Mouse (Mus musculus): ENCODE results near the gene Inip. TPM values are rescaled to one million over a fixed set of nuclear protein-coding genes. Genes with fewer than 3 reads are reported as not detected.

Gene Inip
- total RNA-seq, 2 experiments from 2014 or later, result 20.2 to 22.7 TPM

DNA sequence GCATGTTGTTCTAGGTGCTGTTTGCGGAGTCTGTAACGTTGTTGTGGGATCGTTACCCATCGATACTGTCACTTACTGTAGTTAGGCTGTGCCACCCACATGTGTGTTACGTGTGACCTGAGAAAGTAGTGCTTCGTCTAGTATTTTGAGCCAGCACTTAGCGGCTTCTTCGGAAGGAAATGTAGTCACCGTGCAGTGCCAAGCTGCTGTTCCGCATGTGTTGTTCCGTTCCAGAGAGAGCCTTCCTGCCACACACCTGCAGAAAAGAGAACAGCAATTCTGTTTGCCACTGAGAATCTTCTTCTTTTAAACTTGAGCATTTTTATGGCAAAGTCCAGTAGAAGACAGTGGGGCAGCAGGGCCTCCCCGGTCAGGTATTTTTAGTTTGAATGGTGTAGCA, 74.9 kb downstream of the Inip start:
- no peak for DNase-seq (ENCODE audit: low spot score in 2 of 2)

GRCm38 (mm10) chr4:59725579-59725978, 75.8 kb downstream of the Inip start:
- no peak for DNase-seq (ENCODE audit: low spot score in 2 of 2)

DNA sequence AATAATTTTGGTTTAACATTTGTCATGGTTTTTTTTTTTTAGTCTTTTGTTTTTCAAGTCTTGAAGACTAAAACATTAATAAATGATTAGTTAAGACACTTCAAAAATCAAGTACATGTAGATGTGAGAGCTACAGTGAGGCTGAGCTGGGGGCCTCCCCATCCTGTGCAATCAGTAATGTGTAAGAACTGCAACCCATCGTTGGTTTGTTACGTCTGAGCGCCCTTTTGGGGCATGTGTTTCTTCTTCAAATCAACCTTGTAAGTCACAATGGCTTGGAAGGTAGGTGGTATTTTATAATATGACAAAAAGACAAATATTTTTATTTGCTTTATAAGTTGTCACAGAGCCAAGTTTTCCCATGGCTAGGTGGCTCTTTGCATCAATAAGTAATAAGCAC, 79.6 kb downstream of the Inip start:
- DNase-seq (ENCODE audit: low spot score in 2 of 2), result no peak

Other genes starting within 250 kb of the Inip start
- gene Hsdl2, start 220.0 kb downstream of the Inip start, total RNA-seq (2021), result 10 to 100 TPM; 30.4 to 31.7 TPM
- 10 to 100 TPM; 14.7 to 16.6 TPM for gene E130308A19Rik, start 175.4 kb downstream of the Inip start, total RNA-seq (2021)
- gene Snx30, start 4.3 kb upstream of the Inip start, total RNA-seq (2021), result 10 to 100 TPM; 46.4 to 46.9 TPM
- not detected for gene Slc46a2, start 113.5 kb upstream of the Inip start, total RNA-seq (2021)
- gene Mup4, start 159.1 kb upstream of the Inip start, total RNA-seq (2021), result not detected
- not detected for gene Mup6, start 162.7 kb upstream of the Inip start, total RNA-seq (2021)

All from layer of hippocampus, postnatal 14 days (tissue).